Comparison of ENCODE assay signal across 9 mouse cellular contexts in genomic region chr9:26778421-26778820, GRCm38 (mm10). TPM values are rescaled to one million over a fixed set of nuclear protein-coding genes. Genes with fewer than 3 reads are reported as not detected.
"Had no signal": no experiment of that assay in that cellular context is flagged by ENCODE, and none has a peak within 500 bp of the region (broad histone marks: within the 10 kb centered on the region; RNA-seq: fewer than 3 reads in every experiment).

No protein-coding gene starts in this region.

- DNase-seq: forebrain, postnatal 0 days; heart, adult 18-20 months; heart, postnatal 10 days; heart, postnatal 4 days; kidney, postnatal 4 days; left cerebral cortex, postnatal 4 days had no signal

RNA-seq across cellular contexts. Expression of gene B3gat1, which starts 44.9 kb away (rescaled TPM):
- total RNA-seq: granulocyte monocyte progenitor cell, adult 5-6 weeks; heart, adult 18-20 months; heart, postnatal 10 days; heart, postnatal 25 days; heart, postnatal 4 days; liver, adult 2 months had no signal
